Mouse (Mus musculus) liver, adult 2 months (tissue): ENCODE results near the gene Hsd17b1.
"Not testable (repeated sequence)": the region's sequence is repeated elsewhere in the genome, so short reads cannot be mapped to it uniquely, and the experiment has no call there.

Experiments
- CTCF ChIP-seq: fragments of 200-500 bp; IDR thresholded peaks from 2 replicates; pipeline ENCODE4 v1.5.1; 2011; ENCODE audit warnings: low read depth, low read length, control low read depth
- POLR2A ChIP-seq: fragments of 200-500 bp; IDR thresholded peaks from 2 replicates; pipeline ENCODE4 v1.6.1; 2011; ENCODE audit warnings: low read length, control low read depth; ENCODE audit not compliant: insufficient read depth; ENCODE audit errors: extremely low read depth

GRCm38 (mm10) chr11:101124494-101124893 lies 46.3 kb downstream of the Hsd17b1 start:
- not testable (repeated sequence) for TF ChIP-seq POLR2A, CTCF
